Mouse (Mus musculus): ENCODE results near the gene Epsti1.
A peak's percentile ranks its signal among the peaks of the same experiment; 100 is the strongest.

The Epsti1 gene

GRCm38 (mm10) chr14:77923076-77923865 lies 19.2 kb downstream of the Epsti1 start:
- DNase-seq, result peak; percentile 28

GRCm38 (mm10) chr14:77925414-77925813 lies 21.4 kb downstream of the Epsti1 start:
- DNase-seq, result peak; percentile 57

GRCm38 (mm10) chr14:77926718-77927117 lies 22.7 kb downstream of the Epsti1 start:
- no peak for DNase-seq

GRCm38 (mm10) chr14:77928021-77928420 lies 24.0 kb downstream of the Epsti1 start:
- DNase-seq, result peak; percentile 91

GRCm38 (mm10) chr14:77928653-77929052 lies 24.6 kb downstream of the Epsti1 start:
- no peak for DNase-seq

- DNase-seq, result no peak
Observed at GRCm38 (mm10) chr14:77929139-77929678, 25.2 kb downstream of the Epsti1 start.

- DNase-seq, result no peak
Observed at GRCm38 (mm10) chr14:77932150-77933047, 28.4 kb downstream of the Epsti1 start.

GRCm38 (mm10) chr14:77933243-77933642 lies 29.2 kb downstream of the Epsti1 start:
- no peak for DNase-seq

- no peak for DNase-seq
Observed at GRCm38 (mm10) chr14:77934431-77934830, 30.4 kb downstream of the Epsti1 start.

GRCm38 (mm10) chr14:77941105-77941504 lies 37.1 kb downstream of the Epsti1 start:
- no peak for DNase-seq

GRCm38 (mm10) chr14:77942235-77942634 lies 38.2 kb downstream of the Epsti1 start:
- no peak for DNase-seq

- DNase-seq, result no peak
Observed at GRCm38 (mm10) chr14:77942793-77943558, 38.9 kb downstream of the Epsti1 start.

- peak; percentile 66 for DNase-seq
Observed at GRCm38 (mm10) chr14:77961741-77962140, 57.7 kb downstream of the Epsti1 start.

- peak; percentile 62 for DNase-seq
Observed at GRCm38 (mm10) chr14:77963525-77963924, 59.5 kb downstream of the Epsti1 start.

- DNase-seq, result no peak
Observed at GRCm38 (mm10) chr14:77971355-77971754, 67.3 kb downstream of the Epsti1 start.

- no peak for DNase-seq
Observed at GRCm38 (mm10) chr14:77974221-77974620, 70.2 kb downstream of the Epsti1 start.

- peak; percentile 18 for DNase-seq
Observed at GRCm38 (mm10) chr14:77975702-77976101, 71.7 kb downstream of the Epsti1 start.

GRCm38 (mm10) chr14:77981516-77981915 lies 77.5 kb downstream of the Epsti1 start:
- no peak for DNase-seq

- no peak for DNase-seq
Observed at GRCm38 (mm10) chr14:77997731-77998130, 93.7 kb downstream of the Epsti1 start.

GRCm38 (mm10) chr14:78004486-78004885 lies 100.4 kb downstream of the Epsti1 start:
- no peak for DNase-seq

GRCm38 (mm10) chr14:78008019-78008418 lies 104.0 kb downstream of the Epsti1 start:
- DNase-seq, result no peak

GRCm38 (mm10) chr14:78011808-78012207 lies 107.8 kb downstream of the Epsti1 start:
- no peak for DNase-seq

Data from heart, adult 11 months (tissue).